Mouse (Mus musculus) sigmoid colon, adult 10 weeks (tissue): Measurements from ENCODE around the gene Kansl1. TPM values are rescaled to one million over a fixed set of nuclear protein-coding genes. Genes with fewer than 3 reads are reported as not detected.

Source experiments
- polyA plus RNA-seq: library from polyadenylated mRNA; stranded (reverse); fragments of 350-450 nt; fragmentation: Illumina TruSeq; extraction: RNeasy Lipid Tissue Mini Kit (QIAGEN cat#74804); gene quantifications from one replicate; pipeline ENCODE4 v1.2.3, GENCODE M21; 2014; ENCODE audit warnings: low read depth, low replicate concordance

Kansl1 gene
- polyA plus RNA-seq, result 41.0 TPM

DNA sequence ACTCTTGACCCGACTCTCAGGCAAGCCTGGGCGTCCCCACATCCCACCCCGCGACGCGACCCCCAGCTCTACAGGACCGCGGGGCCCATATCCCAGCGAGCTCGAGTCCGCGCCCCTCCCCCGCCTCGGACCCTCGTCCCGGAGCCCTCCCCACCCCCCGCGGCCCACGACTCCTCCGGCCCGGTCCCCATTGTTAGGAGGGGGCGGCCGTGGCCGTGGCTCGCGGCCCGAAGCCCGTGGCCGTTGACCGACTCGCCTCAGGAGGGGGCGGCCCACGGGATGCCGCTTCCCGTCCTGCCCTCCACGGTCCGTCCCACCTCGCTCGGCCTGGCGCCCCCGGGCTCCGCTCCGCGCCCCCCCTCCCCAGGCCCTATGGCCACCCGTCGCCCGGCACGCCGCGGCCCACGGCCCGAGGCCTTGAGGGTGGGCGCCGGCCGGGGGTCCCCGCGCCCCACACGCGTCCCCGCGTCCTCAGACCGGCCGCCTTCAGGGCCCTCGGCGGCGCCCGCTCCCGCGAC is at the start of gene Kansl1:
TSS of gene Kansl1 (minus strand) at position 111 of the 518 bp plus-strand sequence.

Other genes starting within 250 kb of the Kansl1 start
- 2.9 TPM for gene Mapt, start 237.5 kb downstream of the Kansl1 start, polyA plus RNA-seq
- 85.6 TPM for gene Cdc27, start 81.8 kb upstream of the Kansl1 start, polyA plus RNA-seq
- not detected for gene Myl4, start 81.8 kb upstream of the Kansl1 start, polyA plus RNA-seq
- 6.3 TPM for gene Itgb3, start 139.1 kb upstream of the Kansl1 start, polyA plus RNA-seq
- not detected for gene Gm11639, start 216.8 kb upstream of the Kansl1 start, polyA plus RNA-seq